Mouse (Mus musculus) testis, adult 2 months (tissue): ENCODE results near the gene Gyg.

Experiments used
- CTCF ChIP-seq: fragments of 200-500 bp; IDR thresholded peaks from 2 replicates; pipeline ENCODE4 v1.5.1; 2012; ENCODE audit warnings: low read depth, mild to moderate bottlenecking, inconsistent platforms, low read length, moderate library complexity; ENCODE audit not compliant: control insufficient read depth, insufficient read depth, insufficient replicate concordance
- POLR2A ChIP-seq: fragments of 200-500 bp; IDR thresholded peaks from 2 replicates; pipeline ENCODE4 v1.6.1; 2012; ENCODE audit warnings: low read depth, mild to moderate bottlenecking, inconsistent platforms, low read length, moderate library complexity; ENCODE audit not compliant: control insufficient read depth

GRCm38 (mm10) chr3:20141240-20141639, 13.9 kb downstream of the Gyg start:
- TF ChIP-seq POLR2A (no peak), CTCF (no peak)
